Mouse (Mus musculus): ENCODE results near the gene Pde11a. TPM values are rescaled to one million over a fixed set of nuclear protein-coding genes. Genes with fewer than 3 reads are reported as not detected.
A peak's percentile ranks its signal among the peaks of the same experiment; 100 is the strongest.

Pde11a gene
- total and polyA plus RNA-seq, 2 experiments from 2014 or later: 0.58 to 1.0 TPM

GRCm38 (mm10) chr2:76119848-76120247 is 218.7 kb downstream of the Pde11a start:
- DNase-seq (ENCODE audit: low spot score): no peak

DNA sequence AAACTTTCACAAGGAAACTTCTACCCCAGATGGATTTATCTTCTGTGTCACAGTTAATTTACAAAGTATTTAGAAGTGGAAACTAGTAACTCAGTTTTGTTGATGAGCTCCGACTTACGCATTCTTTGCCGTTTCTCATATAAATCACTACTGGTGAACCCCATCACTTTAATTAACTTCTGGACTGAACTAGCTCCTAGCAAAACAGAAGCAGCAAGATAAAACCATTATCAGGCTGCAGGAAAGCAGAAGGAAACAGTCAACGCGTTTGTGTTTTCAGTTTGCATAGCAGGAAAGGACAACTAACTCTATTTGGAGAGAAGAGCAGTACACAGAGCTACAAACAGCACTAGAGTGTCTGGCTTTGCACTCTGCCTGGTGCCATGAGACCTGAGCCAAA is 220.1 kb downstream of the Pde11a start:
- H3K9me3 ChIP-seq (ENCODE audit: low read length): no peaks in the 10 kb centered on the region
- no peak overlapping the region for H3K4me3 ChIP-seq (ENCODE audit: low read length)
- DNase-seq (ENCODE audit: low spot score) (no peak), ATAC-seq (no peak)
- H3K4me1 ChIP-seq (ENCODE audit: insufficient read depth, low read length): no peaks in the 10 kb centered on the region
- no peaks in the 10 kb centered on the region for H3K36me3 ChIP-seq (ENCODE audit: insufficient read depth, low read length)
- no peak overlapping the region for H3K9ac ChIP-seq (replicated peaks; ENCODE audit: low read length)
- TF ChIP-seq CTCF (IDR thresholded peaks at IDR 0.05; ENCODE audit: low read depth): no peak
- no peaks in the 10 kb centered on the region for H3K27me3 ChIP-seq (ENCODE audit: insufficient read depth, low read length)
- 85% methylated on average over 5 of the region's 5 CpGs for WGBS
- H3K27ac ChIP-seq: no peak overlapping the region
- no peak overlapping the region for H3K4me2 ChIP-seq (ENCODE audit: low read depth, low read length)

More at GRCm38 (mm10) chr2:76119848-76120247, 218.7 kb downstream of the Pde11a start:
- Histone ChIP-seq H3K9me3 (ENCODE audit: low read length) (no peaks in the 10 kb centered on the region), H3K27ac (no peak overlapping the region), H3K4me3 (ENCODE audit: low read length) (no peak overlapping the region), H3K27me3 (ENCODE audit: insufficient read depth, low read length) (no peaks in the 10 kb centered on the region), H3K9ac (replicated peaks; ENCODE audit: low read length) (no peak overlapping the region), H3K4me2 (ENCODE audit: low read depth, low read length) (no peak overlapping the region), H3K36me3 (ENCODE audit: insufficient read depth, low read length) (no peaks in the 10 kb centered on the region), H3K4me1 (ENCODE audit: insufficient read depth, low read length) (no peaks in the 10 kb centered on the region)
- ATAC-seq: no peak
- peak; percentile 27; the same call in 1 of the 2 replicates for TF ChIP-seq CTCF (IDR thresholded peaks at IDR 0.05; ENCODE audit: low read depth)
- WGBS: 65% methylated on average over 2 of the region's 2 CpGs

- TF ChIP-seq CTCF (IDR thresholded peaks at IDR 0.05; ENCODE audit: low read depth): no peak
- DNase-seq (ENCODE audit: low spot score): no peak
- Histone ChIP-seq H3K4me1 (ENCODE audit: insufficient read depth, low read length) (no peaks in the 10 kb centered on the region), H3K27ac (no peak overlapping the region), H3K4me3 (ENCODE audit: low read length) (no peak overlapping the region), H3K36me3 (ENCODE audit: insufficient read depth, low read length) (no peaks in the 10 kb centered on the region), H3K27me3 (ENCODE audit: insufficient read depth, low read length) (no peaks in the 10 kb centered on the region), H3K4me2 (ENCODE audit: low read depth, low read length) (no peak overlapping the region), H3K9me3 (ENCODE audit: low read length) (no peaks in the 10 kb centered on the region), H3K9ac (replicated peaks; ENCODE audit: low read length) (no peak overlapping the region)
- no peak for ATAC-seq
- WGBS: 82% methylated on average over 1 of the region's 1 CpGs
Observed at GRCm38 (mm10) chr2:76117219-76117618, 221.4 kb downstream of the Pde11a start.

GRCm38 (mm10) chr2:76115696-76116095 is 222.9 kb downstream of the Pde11a start:
- peak; percentile 81 for DNase-seq (ENCODE audit: low spot score)
- Histone ChIP-seq H3K27ac (no peak overlapping the region), H3K27me3 (ENCODE audit: insufficient read depth, low read length) (no peaks in the 10 kb centered on the region), H3K36me3 (ENCODE audit: insufficient read depth, low read length) (no peaks in the 10 kb centered on the region), H3K4me3 (ENCODE audit: low read length) (no peak overlapping the region), H3K9ac (replicated peaks; ENCODE audit: low read length) (no peak overlapping the region), H3K9me3 (ENCODE audit: low read length) (no peaks in the 10 kb centered on the region), H3K4me2 (ENCODE audit: low read depth, low read length) (no peak overlapping the region), H3K4me1 (ENCODE audit: insufficient read depth, low read length) (no peaks in the 10 kb centered on the region)
- peak; percentile 78 for TF ChIP-seq CTCF (IDR thresholded peaks at IDR 0.05; ENCODE audit: low read depth)
- no peak for ATAC-seq
- 28% methylated on average over 1 of the region's 1 CpGs for WGBS

GRCm38 (mm10) chr2:76114734-76115133 is 223.8 kb downstream of the Pde11a start:
- no peak overlapping the region for H3K9ac ChIP-seq (replicated peaks; ENCODE audit: low read length)
- no peak overlapping the region for H3K27ac ChIP-seq
- H3K4me3 ChIP-seq (ENCODE audit: low read length): no peak overlapping the region
- no peaks in the 10 kb centered on the region for H3K36me3 ChIP-seq (ENCODE audit: insufficient read depth, low read length)
- 20% methylated on average over 6 of the region's 6 CpGs for WGBS
- H3K4me1 ChIP-seq (ENCODE audit: insufficient read depth, low read length): no peaks in the 10 kb centered on the region
- peak; percentile 88 for TF ChIP-seq CTCF (IDR thresholded peaks at IDR 0.05; ENCODE audit: low read depth)
- ATAC-seq (no peak), DNase-seq (ENCODE audit: low spot score) (peak; percentile 57)
- no peak overlapping the region for H3K4me2 ChIP-seq (ENCODE audit: low read depth, low read length)
- H3K27me3 ChIP-seq (ENCODE audit: insufficient read depth, low read length): no peaks in the 10 kb centered on the region
- H3K9me3 ChIP-seq (ENCODE audit: low read length): no peaks in the 10 kb centered on the region

DNA sequence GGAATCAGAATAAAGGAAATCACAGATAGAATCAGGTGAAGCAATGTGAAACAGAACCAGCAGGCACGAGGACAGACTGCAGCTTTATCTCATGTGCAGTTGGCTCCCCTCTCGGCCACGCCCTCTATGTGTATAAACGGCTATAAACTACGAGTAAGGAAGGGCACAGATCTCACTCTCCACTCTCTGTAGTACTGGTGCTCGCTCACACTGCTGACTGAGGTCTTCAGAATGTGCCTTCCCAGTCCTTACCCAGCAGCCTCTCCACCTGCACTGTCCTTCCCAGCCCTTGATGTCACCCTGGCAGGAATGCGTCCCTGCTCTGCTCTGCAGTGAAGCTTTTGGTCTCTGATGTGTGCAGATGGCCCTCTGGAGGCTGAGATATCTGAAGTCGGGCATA is 228.9 kb downstream of the Pde11a start:
- DNase-seq (ENCODE audit: low spot score) (no peak), ATAC-seq (no peak)
- H3K27me3 ChIP-seq (ENCODE audit: insufficient read depth, low read length): no peaks in the 10 kb centered on the region
- no peaks in the 10 kb centered on the region for H3K36me3 ChIP-seq (ENCODE audit: insufficient read depth, low read length)
- no peak overlapping the region for H3K4me2 ChIP-seq (ENCODE audit: low read depth, low read length)
- H3K27ac ChIP-seq: no peak overlapping the region
- no peak overlapping the region for H3K4me3 ChIP-seq (ENCODE audit: low read length)
- H3K9me3 ChIP-seq (ENCODE audit: low read length): no peaks in the 10 kb centered on the region
- H3K4me1 ChIP-seq (ENCODE audit: insufficient read depth, low read length): no peaks in the 10 kb centered on the region
- TF ChIP-seq CTCF (IDR thresholded peaks at IDR 0.05; ENCODE audit: low read depth): no peak
- H3K9ac ChIP-seq (replicated peaks; ENCODE audit: low read length): no peak overlapping the region
- WGBS: 51% methylated on average over 8 of the region's 8 CpGs

DNA sequence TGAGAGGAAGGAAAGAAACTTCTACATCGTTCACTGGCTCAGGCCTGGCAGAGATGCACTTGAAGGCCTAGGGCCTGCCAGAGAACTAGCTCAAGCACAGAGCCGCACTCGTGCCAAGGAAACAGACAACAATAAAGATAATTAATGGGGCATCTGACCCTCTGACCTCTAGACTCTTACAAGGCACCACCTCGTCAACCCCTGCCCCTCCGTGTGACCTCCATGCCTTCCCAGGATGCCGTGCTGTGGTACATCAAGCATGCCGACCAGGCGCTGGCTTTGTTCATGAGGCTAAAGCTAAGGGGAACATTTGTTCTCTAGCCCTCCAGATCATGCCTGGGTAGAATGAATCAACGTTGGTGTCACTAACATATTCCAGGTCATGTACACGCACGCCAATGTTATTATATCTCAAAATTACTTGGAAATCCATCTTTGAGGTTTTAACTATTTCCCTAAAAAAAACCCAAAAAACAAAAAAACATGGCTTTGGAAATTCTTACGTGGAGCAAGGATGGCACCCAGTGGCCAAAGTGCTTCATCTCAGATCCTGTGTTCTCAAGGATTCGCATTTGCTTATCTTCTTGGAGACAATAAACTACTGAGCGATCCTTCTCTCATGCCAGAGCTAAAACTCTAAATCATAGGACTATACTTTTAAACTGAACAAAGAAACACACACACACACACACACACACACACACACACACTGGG is 236.5 kb downstream of the Pde11a start:
- H3K36me3 ChIP-seq (ENCODE audit: insufficient read depth, low read length): no peaks in the 10 kb centered on the region
- WGBS: 24% methylated on average over 14 of the region's 14 CpGs
- H3K27ac ChIP-seq: no peak overlapping the region
- no peak overlapping the region for H3K4me3 ChIP-seq (ENCODE audit: low read length)
- DNase-seq (ENCODE audit: low spot score) (peak; percentile 81), ATAC-seq (peak; percentile 58; the same call in 1 of the 2 replicates)
- H3K4me1 ChIP-seq (ENCODE audit: insufficient read depth, low read length): peaks cover 3% of the 10 kb centered on the region; the same call in 1 of the 2 replicates
- H3K9ac ChIP-seq (replicated peaks; ENCODE audit: low read length): no peak overlapping the region
- peak; percentile 71 for TF ChIP-seq CTCF (IDR thresholded peaks at IDR 0.05; ENCODE audit: low read depth)
- H3K9me3 ChIP-seq (ENCODE audit: low read length): no peaks in the 10 kb centered on the region
- no peaks in the 10 kb centered on the region for H3K27me3 ChIP-seq (ENCODE audit: insufficient read depth, low read length)
- H3K4me2 ChIP-seq (ENCODE audit: low read depth, low read length): no peak overlapping the region
